Mouse (Mus musculus) erythroblast, embryonic 14.5 days (primary cell): ENCODE data around the gene Olfr853. TPM values are rescaled to one million over a fixed set of nuclear protein-coding genes. Genes with fewer than 3 reads are reported as not detected.

Experiments
- H3K27me3 ChIP-seq: 2 replicates; pipeline ENCODE4 v1.6.1; 2012; ENCODE audit warnings: inconsistent platforms; ENCODE audit not compliant: control insufficient read depth
- H3K36me3 ChIP-seq: 2 replicates; pipeline ENCODE4 v1.6.1; 2012; ENCODE audit warnings: mild to moderate bottlenecking, inconsistent platforms; ENCODE audit not compliant: control insufficient read depth
- H3K4me1 ChIP-seq: 2 replicates; pipeline ENCODE4 v1.6.1; 2012; ENCODE audit warnings: inconsistent platforms; ENCODE audit not compliant: control insufficient read depth
- H3K4me3 ChIP-seq: replicated peaks from 2 replicates; pipeline ENCODE3; 2012; ENCODE audit warnings: moderate library complexity, mild to moderate bottlenecking, inconsistent platforms
- H3K9me3 ChIP-seq: 2 replicates; pipeline ENCODE4 v1.6.1; 2012; ENCODE audit warnings: low read length, inconsistent platforms, mixed read lengths; ENCODE audit not compliant: control insufficient read depth
- GATA1 ChIP-seq: IDR thresholded peaks from 2 replicates; pipeline ENCODE4 v1.6.1; 2012; ENCODE audit warnings: low read length, inconsistent platforms, mixed read lengths
- TAL1 ChIP-seq: IDR thresholded peaks from 3 replicates; pipeline ENCODE4 v1.6.1; 2012; ENCODE audit warnings: low read length, inconsistent platforms, mixed read lengths
- polyA plus RNA-seq: library from polyadenylated mRNA; stranded (reverse); fragments of >175 nt; gene quantifications from 2 replicates; pipeline ENCODE4 v1.2.3, GENCODE M21; 2012

Gene Olfr853
- not detected in 2 replicates for polyA plus RNA-seq

- H3K36me3 ChIP-seq: no peaks in the 10 kb centered on the region
- no peak within 1 kb of the TSS for H3K4me3 ChIP-seq
- TF ChIP-seq GATA1 (no peak), TAL1 (no peak)
- H3K4me1 ChIP-seq: no peaks in the 10 kb centered on the region
- H3K27me3 ChIP-seq: no peaks in the 10 kb centered on the region
- 0 out of 2 replicates have a peak, but pooled peaks cover 3% of the 10 kb centered on the region for H3K9me3 ChIP-seq
Observed at GRCm38 (mm10) chr9:19540976-19541375, at the start of gene Olfr853. Gene Olfr853 (minus strand): TSS chr9:19541076.

- H3K27me3 ChIP-seq: no peaks in the 10 kb centered on the region
- H3K4me1 ChIP-seq: no peaks in the 10 kb centered on the region
- no peaks in the 10 kb centered on the region for H3K9me3 ChIP-seq
- TF ChIP-seq GATA1 (no peak), TAL1 (no peak)
- no peak within 1 kb of the TSS for H3K4me3 ChIP-seq
- no peaks in the 10 kb centered on the region for H3K36me3 ChIP-seq
Observed at GRCm38 (mm10) chr9:19582317-19582716, 41.4 kb upstream of the Olfr853 start, which contains the start of gene Olfr855. Gene Olfr855 (plus strand): TSS chr9:19582617.

GRCm38 (mm10) chr9:19567282-19567681 lies 26.4 kb upstream of the Olfr853 start, which contains the start of gene Olfr854:
Gene Olfr854 (minus strand): TSS chr9:19567382.
- Histone ChIP-seq H3K36me3 (no peaks in the 10 kb centered on the region), H3K27me3 (no peaks in the 10 kb centered on the region), H3K9me3 (no peaks in the 10 kb centered on the region), H3K4me3 (no peak within 1 kb of the TSS), H3K4me1 (no peaks in the 10 kb centered on the region)
- no peak for TF ChIP-seq GATA1
- TF ChIP-seq TAL1: no peak

GRCm38 (mm10) chr9:19492995-19493394 lies 47.9 kb downstream of the Olfr853 start, which contains the start of gene Olfr851:
Gene Olfr851 (plus strand): TSS chr9:19493295.
- Histone ChIP-seq H3K27me3 (no peaks in the 10 kb centered on the region), H3K4me3 (no peak within 1 kb of the TSS), H3K36me3 (no peaks in the 10 kb centered on the region), H3K4me1 (no peaks in the 10 kb centered on the region), H3K9me3 (0 out of 2 replicates have a peak, but pooled peaks cover 2% of the 10 kb centered on the region)
- no peak for TF ChIP-seq GATA1
- no peak for TF ChIP-seq TAL1

Other genes with a start within 250 kb of the Olfr853 start
- not detected in 2 replicates for gene Olfr844, start 224.7 kb downstream of the Olfr853 start, polyA plus RNA-seq
- not detected in 2 replicates for gene Olfr845, start 204.6 kb downstream of the Olfr853 start, polyA plus RNA-seq
- not detected in 2 replicates for gene Olfr846, start 177.1 kb downstream of the Olfr853 start, polyA plus RNA-seq
- not detected in 2 replicates for gene Olfr847, start 162.4 kb downstream of the Olfr853 start, polyA plus RNA-seq
- gene Olfr849, start 100.8 kb downstream of the Olfr853 start, polyA plus RNA-seq: not detected in 2 replicates
- not detected in 2 replicates for gene Olfr850, start 62.8 kb downstream of the Olfr853 start, polyA plus RNA-seq
- gene Olfr851, start 47.8 kb downstream of the Olfr853 start, polyA plus RNA-seq: not detected in 2 replicates
- not detected in 2 replicates for gene Olfr854, start 26.3 kb upstream of the Olfr853 start, polyA plus RNA-seq
- not detected in 2 replicates for gene Olfr855, start 41.5 kb upstream of the Olfr853 start, polyA plus RNA-seq
- 0.02 TPM in 1 of 2 replicates, not detected in the other for gene Zfp317, start 81.0 kb upstream of the Olfr853 start, polyA plus RNA-seq
- gene Olfr857, start 168.4 kb upstream of the Olfr853 start, polyA plus RNA-seq: not detected in 2 replicates
- 0.01 TPM in 1 of 2 replicates, not detected in the other for gene Olfr58, start 239.2 kb upstream of the Olfr853 start, polyA plus RNA-seq